Mouse (Mus musculus) cerebellum, adult (tissue): ENCODE measurements around the gene Ms4a8a.
"Not testable (repeated sequence)": the region's sequence is repeated elsewhere in the genome, so short reads cannot be mapped to it uniquely, and the experiment has no call there.

ENCODE experiments used
- ATAC-seq: cut with Nextera tagmentation; 2 replicates; pipeline ENCODE4 v1.9.2; 2017; ENCODE audit warnings: mild to moderate bottlenecking, moderate library complexity, mixed read lengths; ENCODE audit not compliant: insufficient number of reproducible peaks, low FRiP score, low TSS enrichment

The Ms4a8a gene

DNA sequence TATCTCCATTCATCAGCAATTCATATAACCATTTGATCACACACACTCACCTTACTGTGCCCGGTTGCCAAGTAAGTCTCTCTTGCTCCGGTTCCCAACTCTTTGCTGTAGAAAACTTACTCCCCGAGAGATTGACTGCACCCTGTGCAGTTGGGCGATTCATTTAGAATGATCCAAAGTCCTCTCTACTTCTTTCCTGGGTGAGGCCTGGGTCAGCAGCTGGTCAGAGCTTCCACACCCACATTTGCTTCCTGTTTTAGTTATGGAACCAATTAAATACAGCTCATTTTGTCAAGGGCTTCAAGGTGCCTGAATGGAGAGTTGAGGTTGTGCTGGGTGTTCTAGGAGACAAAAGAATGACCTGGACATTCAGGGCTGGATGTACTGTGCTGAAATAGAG lies at the start of gene Ms4a8a:
Ms4a8a (minus strand) TSS at position 169 of the 400 bp plus-strand sequence.
- no peak for ATAC-seq

DNA sequence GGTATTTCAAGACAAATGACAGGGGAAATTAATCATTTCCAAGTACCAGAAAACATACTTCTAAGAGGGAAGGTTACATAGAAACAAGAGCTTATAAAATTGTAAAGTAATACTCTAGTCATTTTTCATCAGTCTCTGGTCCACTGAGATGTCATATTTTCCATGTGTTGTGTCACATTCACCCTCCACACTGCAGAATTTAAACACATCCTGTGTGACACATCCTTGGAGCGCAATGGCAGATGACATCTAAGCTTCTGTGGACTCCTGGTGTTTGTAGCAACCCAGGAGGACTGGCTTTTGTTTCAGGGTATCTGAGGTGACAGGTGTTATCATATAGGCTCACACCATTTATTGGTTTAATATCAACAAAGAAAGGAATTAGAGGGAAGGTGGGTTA lies 48.8 kb upstream of the Ms4a8a start:
- ATAC-seq: no peak

DNA sequence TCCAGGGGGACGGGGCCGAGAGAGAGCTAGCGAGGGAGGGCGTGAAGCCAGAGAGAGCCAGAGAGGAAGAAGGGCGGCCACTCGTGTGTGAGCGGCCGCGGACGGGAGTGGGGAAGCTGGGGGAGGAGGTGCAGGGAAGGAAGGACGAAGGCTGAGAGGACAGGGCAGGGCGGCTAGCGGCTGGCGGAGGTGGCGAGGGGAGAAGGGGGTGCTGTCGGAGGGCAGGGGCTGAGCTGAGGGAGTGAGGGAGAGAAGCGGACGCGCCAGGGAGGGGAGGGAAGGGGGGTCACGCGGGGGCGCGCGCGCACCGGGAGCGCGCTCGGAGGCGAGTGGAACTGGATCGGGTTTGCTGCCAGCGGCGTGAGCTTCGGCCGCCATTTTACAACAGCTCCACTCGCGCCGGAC lies 40.1 kb upstream of the Ms4a8a start:
- peak; percentile 96 for ATAC-seq

DNA sequence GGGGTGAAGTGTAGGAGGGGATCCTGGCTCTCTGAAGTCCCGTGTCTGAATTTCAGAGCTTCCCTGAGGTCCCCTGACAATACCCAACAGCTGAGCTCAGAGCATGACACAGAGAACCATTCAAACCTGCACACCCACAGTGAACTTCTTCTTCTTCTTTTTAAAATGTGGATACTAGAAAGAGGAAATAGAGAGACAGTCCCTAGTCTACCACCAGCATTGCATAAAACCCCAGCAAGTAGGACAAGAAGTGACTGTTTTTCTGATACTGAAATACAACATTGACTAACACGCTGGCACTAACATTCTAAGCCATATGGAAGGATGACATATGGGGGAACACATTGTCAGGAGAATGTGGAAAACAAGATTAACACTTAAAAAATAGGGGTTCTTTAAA lies 38.4 kb upstream of the Ms4a8a start:
- ATAC-seq: no peak

DNA sequence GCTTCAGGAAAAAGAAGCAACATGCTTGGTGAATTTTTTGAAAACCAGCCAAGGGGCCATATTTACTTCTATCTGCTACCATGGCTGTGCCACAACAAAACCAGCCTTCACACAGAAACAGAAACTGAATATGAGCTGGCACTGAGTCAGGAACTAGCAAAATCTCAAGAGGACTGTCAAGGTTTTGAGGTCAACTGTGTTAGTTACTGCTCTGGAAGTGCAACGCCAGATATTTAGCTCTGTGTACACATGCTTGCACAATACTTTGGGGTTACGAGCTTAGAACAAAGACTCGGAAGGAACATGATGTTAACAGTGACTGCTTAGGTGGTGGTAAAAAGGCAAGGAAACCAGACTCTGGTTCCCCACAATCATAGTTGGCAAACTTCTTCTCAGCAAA lies 26.8 kb upstream of the Ms4a8a start:
- ATAC-seq: no peak

DNA sequence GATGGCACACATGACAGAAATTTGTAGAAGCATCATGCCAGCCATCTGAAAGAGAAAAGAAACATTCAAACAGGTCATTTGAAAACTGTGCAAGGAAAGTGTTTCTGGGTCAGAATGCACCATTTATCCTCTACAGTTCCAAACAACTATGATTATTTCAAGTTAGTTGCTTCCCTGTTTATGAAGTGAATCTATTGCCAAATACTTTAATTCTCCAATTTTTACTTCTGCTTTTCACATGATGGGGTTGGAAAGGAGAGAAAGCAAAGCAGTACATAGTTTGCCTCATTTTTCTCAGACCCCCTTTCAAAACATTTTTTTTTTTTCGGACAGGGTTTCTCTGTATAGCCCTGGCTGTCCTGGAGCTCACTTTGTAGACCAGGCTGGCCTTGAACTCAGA lies 21.0 kb upstream of the Ms4a8a start:
- ATAC-seq: no peak

DNA sequence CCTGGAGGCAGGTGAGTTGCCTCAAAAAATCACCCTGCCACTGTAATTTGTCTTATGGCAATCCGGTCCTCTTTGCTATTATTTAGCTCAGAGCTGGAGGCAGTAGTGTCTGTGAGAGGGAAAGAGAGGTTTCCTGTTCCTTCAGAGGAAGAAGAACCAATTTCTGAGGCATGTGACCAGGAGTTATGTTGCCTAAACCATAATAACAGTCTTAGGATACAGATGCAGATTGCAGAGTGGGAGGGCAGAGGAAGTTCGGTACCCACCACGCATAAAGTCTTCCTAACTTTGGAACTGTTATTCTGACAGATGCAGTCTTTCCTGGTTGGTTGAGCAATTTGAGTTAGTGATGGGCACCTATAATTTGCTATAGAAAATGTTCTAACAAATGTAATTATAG lies 17.5 kb upstream of the Ms4a8a start:
- ATAC-seq: no peak

DNA sequence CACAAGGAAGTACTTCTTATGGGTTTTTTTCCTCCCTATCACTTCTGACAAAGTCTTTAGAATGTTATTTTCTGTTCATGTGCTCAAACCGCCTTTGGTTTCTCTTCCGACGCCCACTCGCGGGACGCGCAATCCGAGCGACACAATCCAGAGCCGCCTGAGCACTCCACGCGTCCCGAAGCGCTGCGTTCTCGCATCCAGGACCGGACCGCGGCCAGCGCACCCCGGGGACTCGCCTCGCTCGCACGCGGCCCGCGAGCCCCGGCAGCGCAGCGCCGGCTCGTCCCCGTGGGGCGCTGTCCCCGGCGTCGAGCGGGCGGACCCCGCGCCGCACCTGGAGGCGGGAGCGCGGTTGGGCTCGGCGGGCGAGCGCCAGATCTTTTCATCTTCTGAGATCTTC lies 11.2 kb upstream of the Ms4a8a start:
- ATAC-seq: not testable (repeated sequence)

DNA sequence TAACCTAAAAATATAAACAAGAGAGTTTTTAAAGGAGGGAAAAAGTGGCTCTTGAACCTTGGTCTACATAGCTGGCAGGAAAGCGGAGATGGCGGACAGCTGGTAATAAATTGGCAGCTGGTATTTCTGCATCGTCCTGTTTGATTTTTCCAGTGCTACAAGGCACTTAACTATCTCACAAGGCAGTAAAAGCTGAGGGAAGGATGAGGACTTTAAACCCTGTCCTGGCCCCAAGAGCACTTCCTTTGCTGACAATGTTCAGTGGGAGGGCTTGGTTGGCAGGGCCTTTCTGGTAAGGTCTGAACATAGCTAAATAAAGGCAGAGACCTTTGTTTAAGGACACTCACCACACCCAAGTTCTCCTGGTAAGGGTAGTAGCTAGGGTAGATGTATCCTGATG lies 10.5 kb downstream of the Ms4a8a start:
- no peak for ATAC-seq

DNA sequence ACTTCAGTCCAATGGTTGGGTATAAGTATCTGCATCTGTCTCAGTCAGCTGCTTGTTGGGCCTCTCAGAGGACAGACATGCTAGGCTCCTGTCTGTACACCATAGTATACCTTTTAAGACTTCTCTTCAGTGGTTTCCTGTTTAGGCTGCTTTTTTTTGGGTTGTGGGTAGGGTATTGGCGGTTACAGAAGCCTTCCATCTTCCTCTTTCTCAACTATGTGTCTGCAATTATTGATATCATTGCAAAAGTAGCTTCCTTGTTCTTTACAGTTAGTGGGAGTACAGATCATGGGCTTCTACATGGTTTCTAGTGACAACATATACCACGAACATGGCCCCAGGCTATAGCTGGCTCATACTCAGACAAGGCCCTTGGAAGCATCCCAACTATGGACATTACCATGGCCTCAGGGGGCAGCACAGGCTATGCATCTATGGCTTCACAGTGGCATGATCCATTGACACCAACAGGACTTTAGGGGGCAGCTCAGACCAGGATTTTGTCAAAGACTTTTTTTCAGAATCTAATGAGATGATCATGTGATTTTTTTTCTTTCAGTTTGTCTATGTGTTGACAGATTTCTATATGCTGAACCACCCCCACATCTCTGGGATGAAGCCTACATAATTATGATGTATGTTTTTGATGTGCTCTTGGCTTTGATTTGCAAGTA lies 15.6 kb downstream of the Ms4a8a start:
- no peak for ATAC-seq

DNA sequence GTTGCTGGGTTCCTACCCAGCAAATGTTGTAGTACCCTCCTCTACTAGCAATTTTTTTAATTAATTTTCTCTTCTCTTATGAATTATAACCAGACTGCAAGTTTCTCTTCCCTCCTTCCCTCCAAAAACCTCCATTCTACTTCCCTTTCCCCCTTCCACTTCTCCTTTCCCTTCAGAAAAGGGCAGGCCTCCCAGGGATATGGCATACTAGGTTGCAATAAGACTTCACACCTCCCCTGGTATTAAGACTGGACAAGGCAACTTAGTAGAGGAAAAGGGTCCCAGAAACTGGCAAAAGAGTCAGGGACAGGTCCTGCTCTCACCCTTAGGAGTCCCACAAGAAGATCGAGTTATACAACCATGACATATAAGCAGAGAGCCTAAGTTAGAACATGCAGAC lies 20.0 kb downstream of the Ms4a8a start:
- no peak for ATAC-seq

DNA sequence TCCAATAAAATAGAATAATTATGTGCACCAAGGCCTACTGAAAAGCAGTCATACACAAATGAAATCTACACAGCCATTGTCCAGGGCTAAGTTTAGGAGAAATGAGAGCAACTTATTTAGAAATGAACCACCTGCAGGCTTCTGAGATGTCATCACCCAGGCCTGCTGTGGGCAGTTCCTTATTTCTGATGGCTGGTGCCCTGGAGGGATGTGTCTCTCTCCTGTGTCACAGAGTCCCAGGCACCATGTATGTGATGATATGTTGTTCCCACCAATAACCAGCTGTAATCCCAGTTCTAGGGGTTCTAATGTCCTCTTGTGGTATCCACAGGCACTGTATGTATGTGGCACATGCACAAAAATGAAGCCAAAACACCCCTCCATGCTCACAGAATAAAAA lies 20.9 kb downstream of the Ms4a8a start:
- no peak for ATAC-seq

DNA sequence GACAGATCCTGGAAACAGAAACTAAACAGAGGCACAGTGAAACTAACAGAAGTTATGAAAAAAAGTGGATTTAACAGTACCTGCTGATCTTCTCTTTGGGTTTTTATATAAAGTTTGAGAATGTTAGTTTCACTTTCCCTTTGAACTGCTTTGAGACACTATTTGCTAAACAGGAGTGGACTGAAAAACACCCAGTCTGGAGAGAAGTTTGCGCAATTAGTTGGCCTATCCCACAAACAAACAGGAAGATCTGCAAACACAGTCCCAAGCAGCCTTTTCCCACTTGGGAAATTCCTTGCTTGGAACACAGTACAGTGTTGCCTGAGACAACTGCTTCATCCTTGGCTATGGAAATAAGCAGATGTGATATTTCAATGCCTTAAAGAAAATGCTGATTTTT lies 25.2 kb downstream of the Ms4a8a start:
- ATAC-seq: not testable (repeated sequence)

DNA sequence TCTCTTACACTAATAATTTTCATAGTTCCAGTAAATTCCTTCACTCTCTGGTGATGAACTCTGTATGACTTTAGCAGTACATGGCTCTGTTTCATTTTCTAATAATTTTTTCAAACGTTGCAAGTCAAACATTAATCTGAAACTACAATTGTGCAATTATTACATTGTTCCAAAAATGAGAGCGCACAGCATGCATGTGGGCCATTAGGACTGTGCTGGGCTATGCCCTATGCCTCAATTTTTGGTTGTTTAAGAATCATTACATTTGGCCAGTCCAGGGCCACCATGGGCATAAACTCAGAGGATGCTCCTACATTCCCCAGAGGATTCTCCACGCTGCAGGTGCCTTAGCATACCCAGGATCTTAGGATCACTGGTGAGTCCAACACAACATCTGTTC lies 27.6 kb downstream of the Ms4a8a start:
- ATAC-seq: no peak

DNA sequence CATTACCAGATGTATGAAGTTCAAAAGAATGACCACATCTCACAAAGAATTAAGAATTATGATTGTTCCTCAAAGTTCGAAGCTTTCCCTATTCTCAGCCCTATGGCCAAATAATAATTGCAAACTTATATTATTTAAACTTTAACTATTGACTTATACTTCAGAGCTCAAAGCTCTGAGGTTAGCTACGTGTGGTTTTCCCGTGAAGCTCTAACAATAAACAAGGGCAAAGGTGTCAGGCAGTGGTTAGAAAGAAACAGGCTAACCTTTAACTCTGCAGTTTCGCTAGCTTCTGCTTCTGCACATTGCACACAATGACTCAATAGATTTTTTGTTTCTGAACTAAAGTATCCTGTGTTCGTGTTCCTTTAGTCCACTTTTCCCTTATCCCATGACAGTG lies 28.0 kb downstream of the Ms4a8a start:
- no peak for ATAC-seq

DNA sequence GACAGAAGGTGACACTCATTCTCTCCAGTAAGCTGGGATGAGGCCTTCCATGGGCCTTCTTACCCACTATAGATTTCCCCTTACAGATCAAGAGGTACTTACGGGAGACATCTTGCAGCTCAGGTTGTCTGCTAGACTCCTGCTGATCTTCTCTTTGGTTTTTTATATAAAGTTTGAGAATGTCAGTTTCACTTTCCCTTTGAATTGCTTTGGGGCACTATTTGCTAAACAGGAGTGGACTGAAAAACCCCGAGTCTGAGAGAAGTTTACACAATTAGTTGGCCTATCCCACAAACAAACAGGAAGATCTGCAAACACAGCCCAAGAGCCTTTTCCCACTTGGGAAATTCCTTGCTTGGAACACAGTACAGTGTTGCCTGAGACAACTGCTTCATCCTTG lies 30.6 kb downstream of the Ms4a8a start:
- ATAC-seq: no peak

DNA sequence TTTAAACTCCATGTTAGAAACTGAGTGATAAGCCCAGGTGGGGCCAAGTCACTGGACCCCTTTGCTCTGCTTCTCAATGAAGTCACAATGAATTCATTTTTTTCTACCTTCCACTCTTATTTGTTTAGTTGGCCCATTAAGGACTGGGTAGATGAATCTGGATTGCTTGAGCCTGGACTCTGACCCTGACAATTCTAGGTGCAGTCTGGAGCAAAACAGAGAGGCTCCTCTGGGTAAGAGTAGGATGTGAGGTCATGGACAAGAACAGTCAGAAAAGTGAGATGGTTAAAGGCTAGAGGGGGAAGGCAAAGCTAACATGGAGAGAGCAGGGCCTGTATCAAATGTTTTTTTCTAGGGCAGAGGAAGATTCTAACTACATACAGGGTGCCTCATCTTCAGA lies 31.5 kb downstream of the Ms4a8a start:
- ATAC-seq: no peak

DNA sequence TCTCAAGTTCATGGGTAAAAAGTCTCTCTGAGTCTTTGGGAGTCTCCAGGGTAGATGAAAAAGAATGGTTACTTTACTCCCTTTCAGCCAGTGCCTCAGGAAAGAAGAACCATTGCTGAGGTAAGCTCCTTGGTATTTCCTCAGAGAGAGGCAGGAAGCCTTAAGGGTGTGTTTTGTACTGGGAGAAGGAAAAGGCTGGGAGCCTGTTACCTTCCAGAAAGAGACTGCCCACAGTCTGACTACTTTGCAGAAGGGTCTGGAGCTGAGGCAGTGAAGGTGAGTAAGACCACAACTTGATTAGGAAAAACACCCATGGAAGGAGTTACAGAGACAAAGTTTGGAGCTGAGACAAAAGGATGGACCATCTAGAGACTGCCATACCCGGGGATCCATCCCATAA lies 32.4 kb downstream of the Ms4a8a start:
- no peak for ATAC-seq

DNA sequence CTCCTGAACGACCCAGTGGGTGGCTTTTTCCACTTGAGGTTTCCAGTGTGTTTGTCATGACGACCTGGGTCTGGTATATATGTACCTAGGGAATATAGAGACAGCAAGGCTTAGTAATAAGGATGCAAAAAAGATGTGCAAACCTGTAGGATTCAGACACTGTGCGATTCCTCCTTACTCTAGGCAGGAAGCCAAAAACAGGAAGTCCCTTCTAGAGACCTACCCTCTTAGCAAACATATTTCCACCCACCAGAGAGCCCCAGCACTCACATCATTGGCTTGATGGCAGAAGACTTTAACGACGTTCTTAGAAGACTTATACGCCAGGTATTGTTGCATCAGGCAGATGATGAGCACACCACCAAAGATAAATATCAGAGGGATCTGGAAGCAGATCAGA lies 32.9 kb downstream of the Ms4a8a start:
- ATAC-seq: no peak

DNA sequence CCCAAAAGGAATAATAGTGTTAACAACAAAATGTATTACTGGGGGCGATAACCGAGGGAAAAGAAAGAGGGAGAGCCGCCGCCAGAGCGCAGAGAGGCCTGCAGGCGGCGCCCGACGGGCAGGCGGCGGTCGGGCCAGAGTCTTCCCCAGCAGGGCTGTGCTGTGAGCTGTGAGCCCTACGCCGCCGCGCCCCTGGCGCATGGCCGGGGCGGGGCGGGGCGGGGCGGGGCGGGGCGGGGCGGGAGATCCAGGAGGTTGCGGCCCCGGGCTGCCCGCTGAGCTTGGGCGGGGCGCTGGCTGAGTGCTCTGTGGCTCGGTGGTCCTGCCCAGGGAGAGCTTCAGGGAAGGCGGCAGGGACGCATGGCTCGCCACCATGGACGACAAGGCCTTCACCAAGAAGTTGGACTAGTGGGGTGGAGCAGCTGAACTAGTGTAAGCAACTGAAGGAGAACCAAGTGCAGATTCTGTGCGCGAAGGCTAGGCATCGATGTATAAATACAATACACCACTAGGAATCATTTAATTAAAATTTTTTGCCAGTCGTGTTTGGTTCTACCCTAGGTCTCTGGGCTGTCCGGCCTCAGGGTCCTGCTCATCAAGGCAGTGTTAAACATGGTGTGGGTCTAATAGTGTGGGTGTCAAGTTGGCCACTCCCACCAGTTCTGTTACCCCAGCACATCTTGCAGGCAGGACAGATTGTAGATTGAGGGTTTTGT lies 35.7 kb downstream of the Ms4a8a start:
- ATAC-seq: no peak

DNA sequence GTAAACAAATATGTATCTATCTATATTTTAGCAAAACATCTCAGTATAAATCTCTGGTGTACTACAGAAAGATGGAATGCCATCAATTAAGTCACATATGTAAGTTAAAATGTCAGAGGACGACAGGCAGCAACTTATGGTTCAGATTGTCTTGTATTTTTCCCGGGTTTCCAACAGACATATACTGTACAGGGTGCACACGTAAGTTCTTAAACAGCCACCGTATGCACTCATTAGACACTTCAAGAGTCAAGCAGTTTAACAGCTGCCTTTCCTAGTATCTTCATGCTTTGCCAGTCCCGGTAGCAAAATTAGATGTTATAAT lies 36.3 kb downstream of the Ms4a8a start:
- ATAC-seq: no peak

DNA sequence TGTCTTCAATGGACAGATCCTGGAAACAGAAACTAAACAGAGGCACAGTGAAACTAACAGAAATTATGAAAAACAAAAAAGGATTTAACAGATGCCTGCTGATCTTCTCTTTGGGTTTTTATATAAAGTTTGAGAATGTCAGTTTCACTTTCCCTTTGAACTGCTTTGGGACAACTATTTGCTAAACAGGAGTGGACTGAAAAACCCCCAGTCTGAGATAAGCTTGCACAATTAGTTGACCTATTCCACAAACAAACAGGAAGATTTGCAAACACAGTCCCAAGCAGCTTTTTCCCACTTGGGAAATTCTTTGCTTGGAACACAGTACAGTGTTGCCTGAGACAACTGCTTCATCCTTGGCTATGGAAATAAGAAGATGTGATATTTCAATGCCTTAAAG lies 43.3 kb downstream of the Ms4a8a start:
- ATAC-seq: no peak
